Mouse (Mus musculus) heart, embryonic 12.5 days (tissue): Measurements from ENCODE around the gene Stoml1. TPM values are rescaled to one million over a fixed set of nuclear protein-coding genes. Genes with fewer than 3 reads are reported as not detected.
"Not testable (repeated sequence)": the region's sequence is repeated elsewhere in the genome, so short reads cannot be mapped to it uniquely, and the experiment has no call there.

Source experiments
- ATAC-seq: fragments of 200-750 bp; cut with Nextera tagmentation; 2 replicates; pipeline ENCODE4 v1.8.0; 2017; ENCODE audit warnings: moderate TSS enrichment, moderate library complexity; ENCODE audit not compliant: insufficient number of reproducible peaks, low FRiP score
- H3K27ac ChIP-seq: fragments of 300-500 bp; sonication (generic); 2 replicates; pipeline ENCODE4 v1.5.1; 2016; ENCODE audit warnings: mild to moderate bottlenecking, moderate library complexity; ENCODE audit not compliant: poor library complexity, severe bottlenecking
- H3K27me3 ChIP-seq: fragments of 300-500 bp; sonication (generic); replicated peaks from 2 replicates; pipeline ENCODE4 v1.6.1; 2016; ENCODE audit warnings: mild to moderate bottlenecking, moderate library complexity
- H3K36me3 ChIP-seq: fragments of 300-500 bp; sonication (generic); 2 replicates; pipeline ENCODE4 v1.6.1; 2016; ENCODE audit warnings: mild to moderate bottlenecking, moderate library complexity
- H3K4me1 ChIP-seq: fragments of 300-500 bp; sonication (generic); replicated peaks from 2 replicates; pipeline ENCODE4 v1.6.1; 2016; ENCODE audit warnings: mild to moderate bottlenecking
- H3K4me2 ChIP-seq: fragments of 300-500 bp; sonication (generic); 2 replicates; pipeline ENCODE4 v1.6.1; 2016; ENCODE audit warnings: mild to moderate bottlenecking, moderate library complexity
- H3K4me3 ChIP-seq: fragments of 300-500 bp; sonication (generic); 2 replicates; pipeline ENCODE4 v1.5.1; 2016; ENCODE audit warnings: mild to moderate bottlenecking
- H3K9ac ChIP-seq: fragments of 300-500 bp; sonication (generic); 2 replicates; pipeline ENCODE4 v1.6.1; 2016; ENCODE audit warnings: mild to moderate bottlenecking, moderate library complexity
- H3K9me3 ChIP-seq: fragments of 300-500 bp; sonication (generic); replicated peaks from 2 replicates; pipeline ENCODE4 v1.6.1; 2016; ENCODE audit warnings: mild to moderate bottlenecking, moderate library complexity
- WGBS: fragments of 180-500 bp; shearing (Covaris S2); methylation state at CpG from one replicate; pipeline ENCODE4 v1.1.7; 2016; 5-methylcytosine and 5-hydroxymethylcytosine counted together
- polyA plus RNA-seq: library from polyadenylated mRNA; unstranded; fragments of >200 nt; fragmentation: Nextera tagmentation; extraction: Ambion mirVana; gene quantifications from 2 replicates; pipeline ENCODE4 v1.2.1, GENCODE M21; 2016

The Stoml1 gene
- polyA plus RNA-seq, 1 experiment from 2014 or later: 24.0 TPM

GRCm38 (mm10) chr9:58262507-58262906 lies 9.5 kb downstream of the Stoml1 start:
- Histone ChIP-seq H3K9me3 (no peaks in the 10 kb centered on the region), H3K4me3 (no peak overlapping the region), H3K27ac (no peak overlapping the region), H3K9ac (no peak overlapping the region), H3K4me2 (no peak overlapping the region), H3K4me1 (peaks cover 11% of the 10 kb centered on the region), H3K27me3 (no peaks in the 10 kb centered on the region), H3K36me3 (peaks cover 48% of the 10 kb centered on the region)
- WGBS: 88% methylated on average over 5 of the region's 5 CpGs
- no peak for ATAC-seq

GRCm38 (mm10) chr9:58265368-58265767 lies 12.4 kb downstream of the Stoml1 start:
- H3K4me3 ChIP-seq: no peak overlapping the region
- no peaks in the 10 kb centered on the region for H3K9me3 ChIP-seq
- ATAC-seq: no peak
- H3K9ac ChIP-seq: no peak overlapping the region
- WGBS: 73% methylated on average over 3 of the region's 3 CpGs
- H3K36me3 ChIP-seq: peaks cover 23% of the 10 kb centered on the region
- H3K4me2 ChIP-seq: no peak overlapping the region
- H3K27me3 ChIP-seq: no peaks in the 10 kb centered on the region
- peaks cover 11% of the 10 kb centered on the region for H3K4me1 ChIP-seq
- H3K27ac ChIP-seq: no peak overlapping the region

- peaks cover 14% of the 10 kb centered on the region for H3K36me3 ChIP-seq
- H3K27me3 ChIP-seq: no peaks in the 10 kb centered on the region
- WGBS: 16% methylated on average over 4 of the region's 4 CpGs
- peak; percentile 44 for ATAC-seq
- H3K27ac ChIP-seq: peak overlapping the region; percentile 77
- no peaks in the 10 kb centered on the region for H3K9me3 ChIP-seq
- H3K4me3 ChIP-seq: no peak overlapping the region
- no peak overlapping the region for H3K9ac ChIP-seq
- peaks cover 11% of the 10 kb centered on the region for H3K4me1 ChIP-seq
- H3K4me2 ChIP-seq: no peak overlapping the region
Observed at GRCm38 (mm10) chr9:58266571-58267011, 13.6 kb downstream of the Stoml1 start.

GRCm38 (mm10) chr9:58267046-58267445 lies 14.1 kb downstream of the Stoml1 start:
- peaks cover 11% of the 10 kb centered on the region for H3K4me1 ChIP-seq
- 61% methylated on average over 3 of the region's 3 CpGs for whole genome bisulfite sequencing
- no peaks in the 10 kb centered on the region for H3K27me3 ChIP-seq
- H3K4me2 ChIP-seq: no peak overlapping the region
- H3K36me3 ChIP-seq: peaks cover 9% of the 10 kb centered on the region
- H3K27ac ChIP-seq: peak overlapping the region; percentile 77
- no peak overlapping the region for H3K4me3 ChIP-seq
- H3K9ac ChIP-seq: no peak overlapping the region
- 0 out of 2 replicates have a peak, but pooled peaks have one; percentile 25 for ATAC-seq
- H3K9me3 ChIP-seq: no peaks in the 10 kb centered on the region

GRCm38 (mm10) chr9:58268384-58269313 lies 15.7 kb downstream of the Stoml1 start:
- Histone ChIP-seq H3K36me3 (no peaks in the 10 kb centered on the region), H3K4me2 (no peak overlapping the region), H3K27me3 (no peaks in the 10 kb centered on the region), H3K4me1 (peaks cover 11% of the 10 kb centered on the region), H3K4me3 (no peak overlapping the region), H3K9me3 (no peaks in the 10 kb centered on the region), H3K9ac (no peak overlapping the region), H3K27ac (no peak overlapping the region)
- ATAC-seq: no peak; the same call in 1 of the 2 replicates
- 53% methylated on average over 12 of the region's 12 CpGs for WGBS

GRCm38 (mm10) chr9:58270081-58270480 lies 17.1 kb downstream of the Stoml1 start:
- Histone ChIP-seq H3K4me3 (no peak overlapping the region), H3K27me3 (no peaks in the 10 kb centered on the region), H3K9me3 (no peaks in the 10 kb centered on the region), H3K4me1 (peaks cover 25% of the 10 kb centered on the region), H3K4me2 (no peak overlapping the region), H3K9ac (no peak overlapping the region), H3K36me3 (no peaks in the 10 kb centered on the region), H3K27ac (no peak overlapping the region)
- ATAC-seq: no peak
- 55% methylated on average over 3 of the region's 3 CpGs for WGBS

GRCm38 (mm10) chr9:58271109-58271508 lies 18.1 kb downstream of the Stoml1 start:
- ATAC-seq: no peak
- Histone ChIP-seq H3K4me2 (no peak overlapping the region), H3K9ac (no peak overlapping the region), H3K9me3 (no peaks in the 10 kb centered on the region), H3K4me3 (no peak overlapping the region), H3K27me3 (no peaks in the 10 kb centered on the region), H3K4me1 (peaks cover 34% of the 10 kb centered on the region), H3K36me3 (no peaks in the 10 kb centered on the region), H3K27ac (no peak overlapping the region)
- WGBS: 64% methylated on average over 3 of the region's 3 CpGs

GRCm38 (mm10) chr9:58271551-58271950 lies 18.6 kb downstream of the Stoml1 start:
- ATAC-seq, H3K27me3 ChIP-seq, H3K36me3 ChIP-seq, H3K9ac ChIP-seq, H3K4me2 ChIP-seq, H3K4me3 ChIP-seq, H3K27ac ChIP-seq, H3K9me3 ChIP-seq: not testable (repeated sequence)
- 86% methylated on average over 9 of the region's 9 CpGs for WGBS
- peaks cover 31% of the 10 kb centered on the region for H3K4me1 ChIP-seq

DNA sequence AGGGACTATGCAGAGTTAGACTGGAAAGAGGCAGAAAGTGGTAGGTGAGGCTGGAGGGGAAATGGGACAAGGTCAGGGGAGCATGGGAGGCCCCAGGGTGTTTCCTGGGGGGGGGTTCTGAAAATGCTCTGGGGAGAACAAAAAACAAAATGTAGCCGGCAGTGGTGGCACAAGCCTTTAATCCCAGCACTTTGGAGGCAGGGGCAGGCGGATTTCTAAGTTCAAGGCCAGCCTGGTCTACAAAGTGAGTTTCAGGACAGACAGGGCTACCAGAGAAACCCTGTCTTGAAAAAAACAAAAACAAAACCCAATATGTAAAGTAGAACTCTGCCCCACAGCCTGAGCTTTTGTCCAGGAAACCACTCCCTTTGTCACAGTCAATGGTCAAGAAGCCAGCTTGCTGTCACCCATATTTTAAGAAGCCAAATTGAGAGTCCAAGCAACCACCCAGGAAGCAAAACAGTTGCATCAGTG lies 19.1 kb downstream of the Stoml1 start:
- Histone ChIP-seq H3K9ac (no peak overlapping the region), H3K36me3 (no peaks in the 10 kb centered on the region), H3K4me3 (no peak overlapping the region), H3K4me2 (no peak overlapping the region), H3K9me3 (no peaks in the 10 kb centered on the region), H3K4me1 (peaks cover 25% of the 10 kb centered on the region), H3K27me3 (no peaks in the 10 kb centered on the region), H3K27ac (no peak overlapping the region)
- ATAC-seq: no peak
- 74% methylated on average over 2 of the region's 2 CpGs for WGBS

GRCm38 (mm10) chr9:58272855-58273254 lies 19.9 kb downstream of the Stoml1 start:
- H3K27me3 ChIP-seq: no peaks in the 10 kb centered on the region
- 72% methylated on average over 9 of the region's 9 CpGs for WGBS
- peaks cover 23% of the 10 kb centered on the region for H3K4me1 ChIP-seq

DNA sequence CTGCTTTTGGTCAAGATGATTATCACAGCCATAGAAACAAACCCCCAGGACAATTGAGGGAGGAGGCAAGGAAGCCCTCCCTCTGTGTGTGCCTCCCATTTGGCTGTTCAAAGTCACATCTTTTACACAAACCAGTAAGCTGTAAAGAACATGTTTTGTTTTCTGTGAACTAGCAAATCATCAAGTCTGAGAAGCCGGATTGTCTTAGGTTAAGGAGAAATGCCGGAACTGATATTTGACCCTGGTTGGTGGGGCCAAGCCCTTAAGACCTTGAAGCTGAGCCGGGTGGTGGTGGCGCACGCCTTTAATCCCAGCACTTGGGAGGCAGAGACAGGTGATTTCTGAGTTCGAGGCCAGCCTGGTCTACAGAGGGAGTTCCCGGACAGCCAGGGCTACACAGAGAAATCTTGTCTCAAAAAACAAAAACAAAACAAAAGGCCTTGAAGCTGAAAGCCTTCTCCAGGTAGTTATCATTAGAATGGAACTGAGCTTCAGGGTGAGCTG lies 21.2 kb downstream of the Stoml1 start:
- H3K36me3 ChIP-seq: no peaks in the 10 kb centered on the region
- H3K27ac ChIP-seq: peak overlapping the region; percentile 78; the same call in 1 of the 2 replicates
- H3K9me3 ChIP-seq: no peaks in the 10 kb centered on the region
- no peak overlapping the region for H3K4me2 ChIP-seq
- no peak for ATAC-seq
- peaks cover 23% of the 10 kb centered on the region for H3K4me1 ChIP-seq
- H3K9ac ChIP-seq: no peak overlapping the region
- 78% methylated on average over 7 of the region's 7 CpGs for WGBS
- no peaks in the 10 kb centered on the region for H3K27me3 ChIP-seq
- no peak overlapping the region for H3K4me3 ChIP-seq

More at GRCm38 (mm10) chr9:58272855-58273254, 19.9 kb downstream of the Stoml1 start:
- Histone ChIP-seq H3K9ac (no peak overlapping the region), H3K9me3 (no peaks in the 10 kb centered on the region), H3K4me2 (no peak overlapping the region), H3K27ac (no peak overlapping the region), H3K4me3 (no peak overlapping the region), H3K36me3 (no peaks in the 10 kb centered on the region)
- no peak for ATAC-seq
